Mouse (Mus musculus): ENCODE data around the gene Zdhhc15. TPM values are rescaled to one million over a fixed set of nuclear protein-coding genes. Genes with fewer than 3 reads are reported as not detected.
"Not testable (repeated sequence)": the region's sequence is repeated elsewhere in the genome, so short reads cannot be mapped to it uniquely, and the experiment has no call there.

The Zdhhc15 gene
- polyA plus RNA-seq (2017; shearing (Covaris generic)) = 10 to 100 TPM in 1 of 3 experiments, 1 to 10 TPM in 2; 7.1 to 10.8 (median 7.7) TPM

GRCm38 (mm10) chrX:104670757-104671549, at the start of gene Zdhhc15:
TSS of gene Zdhhc15 (minus strand) at chrX:104671064.
- ATAC-seq = peak; percentile 77

- ATAC-seq = no peak
Measured at GRCm38 (mm10) chrX:104707935-104708334, 37.1 kb upstream of the Zdhhc15 start.

GRCm38 (mm10) chrX:104669850-104670756, 761 bp downstream of the Zdhhc15 start:
- ATAC-seq = no peak

DNA sequence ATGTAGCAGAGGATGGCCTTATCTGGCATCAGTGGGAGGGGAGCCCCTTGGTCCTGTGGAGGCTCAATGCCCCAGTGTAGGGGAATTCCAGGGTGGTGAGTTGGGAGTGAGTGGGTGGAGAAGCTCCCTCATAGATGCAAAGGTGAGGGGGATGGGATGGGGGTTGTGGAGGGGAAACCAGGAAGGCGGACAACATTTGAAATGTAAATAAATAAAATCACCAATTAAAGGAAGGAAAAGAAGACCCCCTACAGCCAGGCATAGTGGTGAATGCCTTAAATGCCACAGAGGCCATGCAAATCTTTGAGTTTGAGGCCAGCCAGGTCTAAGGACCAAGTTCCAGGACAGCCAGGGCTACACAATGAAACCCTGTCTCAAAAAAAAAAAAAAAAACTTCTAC, 13.9 kb downstream of the Zdhhc15 start:
- no peak for ATAC-seq

DNA sequence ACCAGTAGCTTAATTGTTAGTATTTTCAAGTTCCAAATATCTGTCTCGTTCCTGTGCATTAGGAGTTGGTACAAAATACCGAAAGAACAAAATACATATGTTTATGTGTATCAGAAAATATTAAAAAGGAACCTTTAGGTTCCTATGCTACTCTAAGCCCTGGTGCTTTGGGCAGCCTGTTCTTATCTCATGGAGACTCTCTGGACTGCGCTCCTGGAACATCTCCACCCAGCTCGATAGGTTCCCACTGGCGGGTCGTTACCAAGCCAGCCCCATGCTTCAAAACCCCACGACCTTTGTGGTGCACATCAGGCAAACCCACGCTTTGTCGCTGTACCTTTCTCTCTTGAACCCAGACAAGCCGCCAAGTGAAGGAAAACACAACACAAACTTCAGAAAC, 58.3 kb downstream of the Zdhhc15 start:
- ATAC-seq = no peak

DNA sequence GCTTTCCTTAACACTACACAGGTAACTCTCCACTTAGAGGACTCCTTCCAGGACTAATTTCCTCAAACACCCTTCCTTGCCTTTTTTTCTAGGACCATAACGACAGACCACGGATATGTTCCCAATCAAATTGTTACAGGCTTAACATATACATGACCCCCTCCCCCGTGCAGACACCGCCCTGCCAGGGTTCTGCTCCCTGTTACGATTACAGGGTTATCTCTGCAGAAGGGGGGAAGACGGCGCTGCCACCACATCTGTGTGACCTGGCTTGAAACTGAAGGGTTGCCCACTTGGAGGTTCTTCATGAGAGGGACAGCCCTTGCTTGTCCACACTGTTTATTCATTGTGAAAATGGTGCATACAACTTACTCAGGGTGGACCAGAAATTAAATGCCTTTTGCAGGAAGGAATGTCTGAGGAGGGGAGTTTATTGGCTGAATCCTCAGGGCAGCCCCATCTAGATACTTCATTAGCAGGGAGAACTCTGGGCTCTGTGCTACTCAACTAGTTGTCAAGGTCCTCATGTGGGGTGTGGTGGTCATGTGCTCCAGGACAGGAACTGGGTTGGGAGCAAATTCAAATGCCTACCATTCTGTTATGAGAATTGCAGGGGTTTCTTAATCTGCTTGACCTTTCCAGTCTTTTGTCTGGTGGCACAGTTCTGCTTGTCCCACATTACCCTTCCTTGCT, 67.0 kb downstream of the Zdhhc15 start:
- ATAC-seq = not testable (repeated sequence)

- ATAC-seq = not testable (repeated sequence)
Measured at GRCm38 (mm10) chrX:104602168-104602859, 68.5 kb downstream of the Zdhhc15 start.

GRCm38 (mm10) chrX:104573946-104574345, 96.9 kb downstream of the Zdhhc15 start:
- ATAC-seq = no peak

DNA sequence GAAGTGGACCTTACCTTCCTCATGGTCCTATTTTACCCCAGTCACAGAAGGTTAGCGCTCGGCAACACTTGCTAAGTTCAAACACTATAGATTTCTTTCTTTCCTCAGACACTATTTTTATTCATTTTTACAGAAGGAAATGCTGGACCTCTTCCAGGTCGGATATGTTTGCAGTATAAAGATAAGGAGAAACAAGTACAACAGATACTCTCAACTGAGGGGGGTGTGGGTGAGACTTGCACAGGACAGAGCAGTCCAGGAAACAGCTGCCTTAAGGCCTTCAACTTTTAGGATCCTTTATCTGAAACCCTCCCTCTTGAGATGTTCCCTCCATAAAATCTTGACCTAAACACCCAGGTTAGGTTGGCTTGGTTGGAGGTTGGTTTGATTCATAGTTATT, 103.4 kb downstream of the Zdhhc15 start:
- ATAC-seq = no peak

DNA sequence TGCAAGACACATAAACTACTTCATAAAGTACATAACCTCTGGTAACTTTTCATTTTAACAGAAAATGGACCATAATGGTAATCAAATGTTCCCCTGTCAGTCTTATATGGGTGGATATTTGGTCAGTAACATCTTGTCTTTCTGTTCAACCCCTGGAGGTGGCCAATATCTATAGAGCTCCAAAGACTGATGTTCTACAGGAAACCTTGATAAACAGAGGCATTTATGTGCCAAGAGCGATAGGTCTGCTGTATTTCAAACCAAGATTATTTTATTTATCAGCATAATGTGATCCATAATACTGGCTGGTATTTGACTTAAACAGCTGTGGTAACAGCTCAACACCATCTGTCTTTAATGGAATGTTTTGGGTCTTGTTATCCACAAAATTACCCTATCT, 125.6 kb downstream of the Zdhhc15 start:
- ATAC-seq = no peak

DNA sequence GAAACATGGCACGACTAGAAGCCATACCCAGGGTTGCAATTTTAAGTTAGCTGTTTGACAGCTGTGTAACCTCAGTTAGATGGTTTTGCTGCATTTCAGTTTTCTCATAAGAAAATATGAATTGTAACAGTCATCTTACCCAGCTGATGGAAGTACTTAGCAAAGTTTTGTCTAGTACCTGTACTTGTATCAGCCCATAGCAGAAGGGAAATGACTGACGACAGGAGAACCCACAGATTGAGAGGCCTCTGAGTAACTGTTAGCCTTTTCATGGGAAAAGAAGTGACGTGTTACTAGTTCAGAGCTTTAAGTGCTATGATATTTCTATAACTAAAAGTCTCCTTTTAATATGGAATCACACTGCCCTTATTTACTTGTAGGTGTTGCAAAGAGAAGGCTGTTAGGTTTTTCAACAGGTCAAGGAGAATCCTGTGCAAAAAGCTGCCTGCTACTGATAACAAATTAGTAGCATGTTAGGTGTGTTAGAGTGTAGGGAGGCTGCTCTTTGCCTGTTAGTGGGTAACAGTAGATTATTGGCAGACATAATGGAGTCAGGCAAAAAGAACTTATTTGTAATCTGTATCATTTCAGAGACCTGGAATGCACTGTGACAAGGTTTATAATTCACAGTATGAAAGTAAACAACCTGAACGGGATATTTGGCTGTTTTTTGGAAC, 126.8 kb downstream of the Zdhhc15 start:
- ATAC-seq = no peak

DNA sequence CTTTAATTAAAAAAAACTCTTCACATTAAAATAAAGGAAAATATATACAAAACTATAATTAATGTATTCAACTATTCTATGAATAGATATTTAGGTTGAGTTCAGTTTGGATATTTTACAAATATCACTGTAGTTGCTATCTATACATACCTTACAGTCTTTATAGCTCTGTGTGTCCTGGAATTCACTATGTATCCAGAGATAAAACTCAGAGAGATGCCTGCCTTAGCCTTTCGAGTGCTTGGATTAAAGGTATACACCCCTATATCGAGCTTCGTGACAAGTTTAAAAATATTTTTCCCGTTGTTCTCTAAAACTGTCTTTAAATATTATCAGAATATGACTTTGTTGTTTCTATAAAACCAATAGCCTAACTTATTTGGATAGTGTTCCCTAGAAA, 128.2 kb downstream of the Zdhhc15 start:
- no peak for ATAC-seq

DNA sequence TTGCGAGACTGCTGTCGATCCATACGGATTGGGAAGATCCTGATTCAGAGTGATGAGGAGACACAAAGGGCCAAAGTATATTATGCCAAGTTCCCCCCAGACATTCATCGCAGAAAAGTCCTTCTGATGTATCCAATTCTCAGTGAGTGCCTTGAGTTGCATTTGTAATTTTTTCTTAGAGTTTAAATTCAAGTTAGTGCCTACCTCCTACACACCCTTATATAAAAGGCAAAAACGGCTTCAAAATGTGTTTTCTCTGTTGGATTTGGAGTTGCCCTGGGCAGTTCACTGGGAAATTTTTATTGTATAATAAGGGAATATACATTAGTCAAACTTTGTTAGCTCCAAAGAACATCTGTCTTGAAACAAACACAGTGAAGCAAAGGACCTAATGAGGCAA, 169.1 kb downstream of the Zdhhc15 start:
- ATAC-seq = no peak

- ATAC-seq = no peak
Measured at GRCm38 (mm10) chrX:104489626-104490355, 181.1 kb downstream of the Zdhhc15 start.

- ATAC-seq = no peak
Measured at GRCm38 (mm10) chrX:104488870-104489467, 181.9 kb downstream of the Zdhhc15 start.

DNA sequence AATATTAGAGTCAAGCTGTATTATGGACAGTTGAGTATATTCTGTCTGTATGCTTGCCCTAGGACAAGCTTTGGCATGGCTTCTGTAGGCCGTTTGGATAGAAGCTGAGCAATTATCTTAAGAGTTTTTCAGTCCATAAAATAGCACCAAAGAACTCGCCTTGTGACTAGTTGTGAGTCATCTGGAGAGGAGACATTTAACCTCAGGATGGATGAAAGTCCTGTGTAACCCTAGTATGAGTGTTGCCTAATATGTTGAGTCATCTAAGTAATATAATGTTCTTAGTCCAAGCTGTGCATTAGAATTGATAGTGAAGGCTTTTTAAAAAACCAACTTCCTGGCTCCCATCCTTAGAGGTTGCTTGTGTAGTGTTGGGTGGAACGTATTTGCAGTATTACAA, 182.8 kb downstream of the Zdhhc15 start:
- ATAC-seq = peak; percentile 62
